Mouse (Mus musculus) forebrain, embryonic 16.5 days (tissue): ENCODE measurements around the gene Smurf2. TPM values are rescaled to one million over a fixed set of nuclear protein-coding genes. Genes with fewer than 3 reads are reported as not detected.
"Not testable (repeated sequence)": the region's sequence is repeated elsewhere in the genome, so short reads cannot be mapped to it uniquely, and the experiment has no call there.

Experiments used
- ATAC-seq: fragments of 200-750 bp; cut with Nextera tagmentation; 2 replicates; pipeline ENCODE4 v1.8.0; 2017; ENCODE audit warnings: mild to moderate bottlenecking, moderate library complexity
- H3K27ac ChIP-seq: fragments of 300-500 bp; sonication (generic); 2 replicates; pipeline ENCODE4 v1.5.1; 2014; ENCODE audit warnings: low read length, control low read depth
- H3K27me3 ChIP-seq: fragments of 300-500 bp; sonication (generic); replicated peaks from 2 replicates; pipeline ENCODE4 v1.6.1; 2014; ENCODE audit warnings: low read length; ENCODE audit not compliant: control insufficient read depth, insufficient read depth
- H3K36me3 ChIP-seq: fragments of 300-500 bp; sonication (generic); 2 replicates; pipeline ENCODE4 v1.6.1; 2014; ENCODE audit not compliant: control insufficient read depth, insufficient read depth
- H3K4me1 ChIP-seq: fragments of 300-500 bp; sonication (generic); replicated peaks from 2 replicates; pipeline ENCODE4 v1.6.1; 2014; ENCODE audit warnings: low read length; ENCODE audit not compliant: control insufficient read depth, insufficient read depth
- H3K4me2 ChIP-seq: fragments of 300-500 bp; sonication (generic); 2 replicates; pipeline ENCODE4 v1.6.1; 2014; ENCODE audit warnings: mild to moderate bottlenecking, low read length, control low read depth
- H3K4me3 ChIP-seq: fragments of 300-500 bp; sonication (generic); replicated peaks from 2 replicates; pipeline ENCODE4 v1.5.1; 2014; ENCODE audit warnings: mild to moderate bottlenecking, low read length, control low read depth
- H3K9ac ChIP-seq: fragments of 300-500 bp; sonication (generic); replicated peaks from 2 replicates; pipeline ENCODE4 v1.6.1; 2014; ENCODE audit warnings: low read depth, low read length, control low read depth
- H3K9me3 ChIP-seq: fragments of 300-500 bp; sonication (generic); 2 replicates; pipeline ENCODE4 v1.6.1; 2016; ENCODE audit warnings: low read length; ENCODE audit not compliant: control insufficient read depth
- WGBS: fragments of 180-500 bp; shearing (Covaris S2); extraction: QIAGEN DNeasy Blood & Tissue Kit; methylation state at CpG from one replicate; pipeline ENCODE4 v1.1.7; 2014; 5-methylcytosine and 5-hydroxymethylcytosine counted together
- polyA plus RNA-seq: library from polyadenylated mRNA; unstranded; fragments of >200 nt; fragmentation: Nextera tagmentation; extraction: Ambion mirVana; gene quantifications from 2 replicates; pipeline ENCODE4 v1.2.1, GENCODE M21; 2015

Smurf2 gene
- polyA plus RNA-seq, 1 experiment from 2014 or later, result 15.0 TPM

GRCm38 (mm10) chr11:106787131-106788025, 133.1 kb downstream of the Smurf2 start:
- Histone ChIP-seq H3K36me3 (peaks cover 29% of the 10 kb centered on the region), H3K27ac (peak overlapping the region; percentile 97), H3K4me2 (peak overlapping the region; percentile 86), H3K9me3 (no peaks in the 10 kb centered on the region), H3K4me1 (peaks cover 21% of the 10 kb centered on the region), H3K4me3 (peak overlapping the region; percentile 99), H3K27me3 (no peaks in the 10 kb centered on the region), H3K9ac (peak overlapping the region; percentile 89)
- peak; percentile 39 for ATAC-seq
- under 1% methylated on average over 65 of the region's 65 CpGs for WGBS

- peaks cover 23% of the 10 kb centered on the region for H3K4me1 ChIP-seq
- no peak overlapping the region for H3K4me3 ChIP-seq
- peaks cover 36% of the 10 kb centered on the region for H3K36me3 ChIP-seq
- H3K4me2 ChIP-seq, result peak overlapping the region; percentile 9; the same call in 1 of the 2 replicates
- WGBS, result 77% methylated on average over 1 of the region's 1 CpGs
- H3K27me3 ChIP-seq, result no peaks in the 10 kb centered on the region
- no peak for ATAC-seq
- H3K27ac ChIP-seq, result no peak overlapping the region
- no peak overlapping the region for H3K9ac ChIP-seq
- H3K9me3 ChIP-seq, result no peaks in the 10 kb centered on the region
Measured at GRCm38 (mm10) chr11:106785043-106785442, 135.5 kb downstream of the Smurf2 start.

GRCm38 (mm10) chr11:106784476-106784875, 136.0 kb downstream of the Smurf2 start:
- H3K36me3 ChIP-seq, result peaks cover 36% of the 10 kb centered on the region
- WGBS, result 84% methylated on average over 2 of the region's 2 CpGs
- no peak overlapping the region for H3K4me2 ChIP-seq
- ATAC-seq, result no peak
- no peaks in the 10 kb centered on the region for H3K27me3 ChIP-seq
- no peaks in the 10 kb centered on the region for H3K9me3 ChIP-seq
- no peak overlapping the region for H3K9ac ChIP-seq
- H3K4me1 ChIP-seq, result peaks cover 26% of the 10 kb centered on the region
- H3K27ac ChIP-seq, result no peak overlapping the region
- no peak overlapping the region for H3K4me3 ChIP-seq

- Histone ChIP-seq H3K4me2 (no peak overlapping the region), H3K9me3 (no peaks in the 10 kb centered on the region), H3K36me3 (peaks cover 36% of the 10 kb centered on the region), H3K9ac (no peak overlapping the region), H3K4me3 (no peak overlapping the region), H3K27ac (no peak overlapping the region), H3K4me1 (peaks cover 29% of the 10 kb centered on the region), H3K27me3 (no peaks in the 10 kb centered on the region)
- ATAC-seq, result no peak
- WGBS, result 77% methylated on average over 9 of the region's 9 CpGs
Measured at GRCm38 (mm10) chr11:106782841-106783764, 137.4 kb downstream of the Smurf2 start.

- Histone ChIP-seq H3K4me1 (peaks cover 29% of the 10 kb centered on the region), H3K36me3 (peaks cover 36% of the 10 kb centered on the region)
- not testable (repeated sequence) for H3K4me3 ChIP-seq, H3K9ac ChIP-seq, ATAC-seq, H3K27ac ChIP-seq, H3K27me3 ChIP-seq, H3K4me2 ChIP-seq, H3K9me3 ChIP-seq
- 90% methylated on average over 7 of the region's 7 CpGs for WGBS
Measured at GRCm38 (mm10) chr11:106782271-106782670, 138.2 kb downstream of the Smurf2 start.

GRCm38 (mm10) chr11:106780590-106781220, 139.8 kb downstream of the Smurf2 start:
- no peak overlapping the region for H3K9ac ChIP-seq
- no peaks in the 10 kb centered on the region for H3K9me3 ChIP-seq
- H3K4me1 ChIP-seq, result peaks cover 23% of the 10 kb centered on the region
- WGBS, result 74% methylated on average over 6 of the region's 6 CpGs
- peaks cover 36% of the 10 kb centered on the region for H3K36me3 ChIP-seq
- no peak overlapping the region for H3K27ac ChIP-seq
- no peak overlapping the region for H3K4me3 ChIP-seq
- no peaks in the 10 kb centered on the region for H3K27me3 ChIP-seq
- H3K4me2 ChIP-seq, result no peak overlapping the region
- no peak for ATAC-seq

GRCm38 (mm10) chr11:106780089-106780425, 140.5 kb downstream of the Smurf2 start:
- 70% methylated on average over 4 of the region's 4 CpGs for WGBS
- ATAC-seq, result no peak
- Histone ChIP-seq H3K36me3 (peaks cover 35% of the 10 kb centered on the region), H3K9me3 (no peaks in the 10 kb centered on the region), H3K9ac (peak overlapping the region; percentile 79; the same call in 1 of the 2 replicates), H3K4me2 (no peak overlapping the region; the same call in 1 of the 2 replicates), H3K27ac (peak overlapping the region; percentile 92), H3K4me1 (peaks cover 16% of the 10 kb centered on the region), H3K4me3 (no peak overlapping the region), H3K27me3 (no peaks in the 10 kb centered on the region)

GRCm38 (mm10) chr11:106779388-106780088, 141.0 kb downstream of the Smurf2 start, which contains the start of gene Polg2:
Gene Polg2, minus strand, starts transcription at chr11:106779537.
- peak within 1 kb of the TSS; percentile 78 for H3K4me3 ChIP-seq
- no peaks in the 10 kb centered on the region for H3K9me3 ChIP-seq
- peaks cover 13% of the 10 kb centered on the region for H3K4me1 ChIP-seq
- peak within 1 kb of the TSS; percentile 61 for H3K4me2 ChIP-seq
- H3K27me3 ChIP-seq, result no peaks in the 10 kb centered on the region
- peaks cover 31% of the 10 kb centered on the region for H3K36me3 ChIP-seq
- 2% methylated on average over 30 of the region's 30 CpGs for WGBS
- H3K27ac ChIP-seq, result peak within 1 kb of the TSS; percentile 92
- H3K9ac ChIP-seq, result peak within 1 kb of the TSS; percentile 79
- peak; percentile 100 for ATAC-seq
